Mouse (Mus musculus) bone marrow macrophage, adult 2 months (primary cell): Measurements from ENCODE around the gene Irf1.

Experiments used
- CTCF ChIP-seq: IDR thresholded peaks from 2 replicates; pipeline ENCODE4 v1.5.1; 2012; ENCODE audit warnings: low read depth, mild to moderate bottlenecking, low read length, moderate library complexity
- POLR2A ChIP-seq: IDR thresholded peaks from 2 replicates; pipeline ENCODE4 v1.6.1; 2012; ENCODE audit warnings: mild to moderate bottlenecking, low read depth, low read length, borderline replicate concordance

DNA sequence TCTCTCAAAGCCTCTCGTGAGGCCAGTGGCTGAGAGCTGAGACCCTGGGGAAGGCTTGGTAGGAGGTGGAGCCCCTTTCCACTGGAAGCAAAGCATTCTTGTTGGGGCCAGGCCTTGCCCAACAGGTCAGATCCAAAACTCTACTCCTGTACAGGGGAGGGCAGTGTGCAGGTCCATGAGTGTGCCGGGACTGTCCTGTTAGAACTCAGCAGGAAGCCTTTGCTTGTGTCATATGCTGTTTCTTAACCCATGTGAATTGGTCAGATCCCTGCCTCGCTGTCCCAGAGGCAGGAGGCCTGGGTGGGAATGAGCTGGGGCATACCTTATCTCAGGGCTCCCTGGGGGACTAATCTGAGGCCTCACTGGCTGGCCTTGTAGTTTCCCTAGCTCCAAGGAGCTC, 10.4 kb downstream of the Irf1 start:
- TF ChIP-seq CTCF (no peak), POLR2A (no peak)
